Mouse (Mus musculus) ES-Bruce4 (cell line): ENCODE measurements at regions not wholly inside any gene's neighbourhood (a gene's known extent, or its start where the extent isn't known, plus 50 kb on each side); places are given as distances from the start of the nearest gene placed in this dataset.

Experiments
- CTCF ChIP-seq: IDR thresholded peaks from one replicate; pipeline ENCODE4 v1.8.1; 2011; ENCODE audit warnings: low read depth, low read length
- EP300 ChIP-seq: IDR thresholded peaks from 2 replicates; pipeline ENCODE4 v1.6.1; 2011; ENCODE audit warnings: low read depth, low read length; ENCODE audit not compliant: insufficient read depth
- POLR2A ChIP-seq: IDR thresholded peaks from one replicate; pipeline ENCODE4 v1.8.1; 2011; ENCODE audit warnings: low read length; ENCODE audit not compliant: insufficient read depth

- TF ChIP-seq CTCF (peak; percentile 64), EP300 (no peak), POLR2A (no peak)
Observed at GRCm38 (mm10) chr8:125338222-125338621, 231.4 kb downstream of the Sipa1l2 start.
